Mouse (Mus musculus) kidney, postnatal 10 days (tissue): ENCODE measurements around the gene Gm8094.
"Not testable (repeated sequence)": the region's sequence is repeated elsewhere in the genome, so short reads cannot be mapped to it uniquely, and the experiment has no call there.

Source experiments
- DNase-seq: peaks from one replicate; pipeline ENCODE4 v3.0.0; 2021; ENCODE audit warnings: mixed read lengths

Gene Gm8094

DNA sequence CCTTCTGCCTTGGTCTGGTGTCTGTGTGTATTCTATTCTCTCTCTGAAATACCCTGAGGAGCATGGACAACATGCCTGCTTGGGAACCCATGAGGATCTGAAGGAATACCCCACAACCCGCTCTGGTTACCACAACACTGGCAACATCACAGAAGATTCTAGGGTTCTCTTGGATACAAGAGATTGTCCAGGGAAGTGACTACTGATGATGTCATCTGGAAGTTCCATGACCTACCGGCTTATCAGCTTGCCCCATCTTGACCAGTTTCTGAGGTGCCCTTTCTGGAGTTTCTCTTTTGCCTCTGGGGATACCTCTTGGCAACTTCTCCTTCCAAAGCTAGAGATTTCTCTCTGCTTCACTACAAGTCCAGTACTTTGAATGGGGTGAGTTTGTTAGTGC, at the start of gene Gm8094:
Gene Gm8094, minus strand, starts transcription at position 101 of the 400 bp plus-strand sequence.
- DNase-seq: not testable (repeated sequence)

DNA sequence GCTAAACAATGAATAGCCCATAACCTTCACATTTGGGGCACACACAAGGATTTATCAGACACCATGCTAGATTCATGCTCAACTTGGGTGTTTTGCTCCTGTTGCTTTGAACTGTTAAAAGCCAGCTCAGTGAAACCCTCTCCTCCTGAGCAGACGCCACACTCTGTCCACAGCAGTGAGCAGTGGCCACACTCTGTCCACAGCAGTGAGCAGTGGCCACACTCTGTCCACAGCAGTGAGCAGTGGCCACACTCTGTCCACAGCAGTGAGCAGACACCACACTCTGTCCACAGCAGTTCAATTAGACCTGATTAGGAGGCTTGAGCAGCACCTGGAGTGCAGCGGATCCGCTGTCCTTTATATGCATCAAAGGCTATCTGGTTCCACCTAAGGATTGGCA, 43.2 kb upstream of the Gm8094 start:
- not testable (repeated sequence) for DNase-seq

GRCm38 (mm10) chr14:43100301-43100700, 23.9 kb upstream of the Gm8094 start, which contains the start of gene Gm8104:
TSS of gene Gm8104 (plus strand) at chr14:43100601.
- DNase-seq: not testable (repeated sequence)

- not testable (repeated sequence) for DNase-seq
Measured at GRCm38 (mm10) chr14:43089103-43089919, 12.9 kb upstream of the Gm8094 start.

- DNase-seq: peak; percentile 8
Measured at GRCm38 (mm10) chr14:43084936-43085730, 8.7 kb upstream of the Gm8094 start.

DNA sequence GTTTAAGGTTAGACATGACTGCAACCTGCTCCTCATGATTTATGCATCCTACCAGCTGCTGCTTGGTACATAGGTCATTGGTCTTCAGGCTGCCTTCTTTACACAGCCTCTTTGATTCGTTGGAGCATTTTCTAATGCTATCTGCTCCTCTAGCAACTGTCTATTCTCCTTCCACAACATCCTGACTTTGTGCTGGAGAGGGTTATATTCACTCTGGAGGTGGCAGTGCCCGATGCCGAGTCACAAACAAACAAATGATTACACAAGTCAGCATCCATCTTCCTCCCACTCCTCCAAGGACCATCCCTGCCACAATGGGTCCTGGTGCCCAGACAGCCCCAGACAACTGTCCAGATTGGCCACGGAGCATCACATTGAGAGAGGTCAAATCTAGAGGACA, 16.3 kb downstream of the Gm8094 start:
- DNase-seq: not testable (repeated sequence)

DNA sequence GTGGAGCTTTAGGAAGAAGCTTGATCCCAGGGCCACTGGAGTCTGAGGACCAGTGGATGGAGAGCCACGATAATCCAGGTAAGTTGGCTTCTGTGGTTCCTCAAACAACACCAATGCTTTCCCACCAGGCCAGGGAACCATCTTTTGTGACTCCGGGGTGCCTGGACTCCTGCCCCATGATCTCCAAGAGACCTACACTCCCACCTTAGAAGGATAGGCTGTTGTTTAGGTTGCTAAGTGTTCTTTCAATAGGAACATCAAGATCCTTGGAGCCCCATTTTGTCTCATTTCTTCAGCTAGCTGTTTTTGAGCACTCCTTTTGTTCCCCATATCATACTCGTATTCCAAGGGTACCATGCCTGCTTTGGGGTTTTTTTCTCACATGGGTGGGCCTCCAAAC, 18.4 kb downstream of the Gm8094 start:
- not testable (repeated sequence) for DNase-seq
